Mouse (Mus musculus) liver, adult 2 months (tissue): ENCODE results near the gene Aldh1a2.

ENCODE experiments used
- CTCF ChIP-seq: fragments of 200-500 bp; IDR thresholded peaks from 2 replicates; pipeline ENCODE4 v1.5.1; 2011; ENCODE audit warnings: low read depth, low read length, control low read depth
- POLR2A ChIP-seq: fragments of 200-500 bp; IDR thresholded peaks from 2 replicates; pipeline ENCODE4 v1.6.1; 2011; ENCODE audit warnings: low read length, control low read depth; ENCODE audit not compliant: insufficient read depth; ENCODE audit errors: extremely low read depth

- TF ChIP-seq CTCF (no peak), POLR2A (no peak)
These were observed 108.5 kb downstream of the Aldh1a2 start for GRCm38 (mm10) chr9:71324060-71324459.
